Mouse (Mus musculus): ENCODE results near the gene Chst13.

Gene Chst13

GRCm38 (mm10) chr6:90324991-90325390 is at the start of gene Chst13:
Gene Chst13, minus strand, starts transcription at chr6:90325185.
- DNase-seq, result peak; percentile 49 to 60

GRCm38 (mm10) chr6:90374647-90375046 is 49.7 kb upstream of the Chst13 start:
- DNase-seq, result peak; percentile 54 to 67

GRCm38 (mm10) chr6:90369725-90370553 is 45.0 kb upstream of the Chst13 start:
- DNase-seq, result peak; percentile 50 to 71

DNA sequence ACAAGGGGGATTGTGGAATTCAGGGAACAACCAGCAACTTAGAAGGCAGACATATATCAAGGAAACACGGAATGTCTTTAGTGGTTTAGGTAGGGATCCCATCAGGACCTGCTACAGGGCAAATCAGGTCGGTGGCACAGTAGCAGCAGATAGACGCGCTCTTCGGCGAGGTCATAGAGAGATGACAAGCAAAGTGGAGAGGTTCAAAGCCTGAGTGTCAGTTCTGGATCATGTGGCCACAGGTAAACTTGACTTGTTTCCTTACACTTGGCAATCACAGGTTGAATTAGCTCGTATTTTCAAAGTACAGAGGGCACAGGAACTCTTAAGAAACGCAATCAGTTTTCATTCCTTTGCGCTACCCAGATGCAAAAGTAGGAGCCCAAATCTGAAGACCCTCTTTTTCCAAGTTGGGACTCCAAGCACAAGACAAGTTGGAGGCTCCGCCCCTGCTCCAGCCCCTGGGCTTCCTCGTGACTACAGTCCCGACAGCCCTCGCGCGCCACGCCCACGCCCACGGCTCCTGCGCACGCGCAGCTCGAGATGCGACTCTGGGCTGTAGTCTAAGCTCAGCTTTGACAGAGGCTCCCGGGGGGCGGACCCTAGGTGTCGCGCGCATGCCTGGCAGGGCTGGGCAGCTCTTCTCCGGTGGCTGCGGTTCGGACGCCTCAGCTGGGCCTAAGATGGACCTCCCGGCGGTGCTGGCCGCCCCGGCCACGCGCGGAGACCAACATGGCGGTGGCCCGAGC is 44.2 kb upstream of the Chst13 start, which contains the start of gene Zxdc:
Gene Zxdc, plus strand, starts transcription at position 517 of the 749 bp plus-strand sequence.
- DNase-seq, result peak; percentile 99 to 100

DNA sequence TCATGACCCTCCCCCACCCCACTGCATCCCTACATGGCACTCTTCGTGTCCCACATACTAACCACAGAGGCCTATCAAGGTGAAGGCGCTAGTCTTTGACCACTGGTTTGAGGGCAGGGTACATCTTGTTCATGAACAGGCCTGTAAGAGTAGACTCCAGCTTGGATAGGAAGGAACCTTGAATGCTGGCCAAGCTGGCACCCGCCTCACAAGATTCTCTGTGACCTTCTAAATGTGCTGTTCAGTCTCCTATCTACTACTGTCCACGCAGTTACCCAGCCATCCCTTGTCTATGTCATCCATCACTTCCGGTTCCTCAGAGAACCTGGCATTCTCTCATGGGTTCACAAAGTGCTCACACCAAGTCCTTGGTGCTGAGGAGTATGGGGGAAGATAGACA is 38.3 kb upstream of the Chst13 start:
- DNase-seq, result no peak

GRCm38 (mm10) chr6:90360922-90361614 is 36.1 kb upstream of the Chst13 start:
- no peak for DNase-seq

- peak; percentile 71 to 78 for DNase-seq
Observed at GRCm38 (mm10) chr6:90360024-90360781, 35.2 kb upstream of the Chst13 start.

DNA sequence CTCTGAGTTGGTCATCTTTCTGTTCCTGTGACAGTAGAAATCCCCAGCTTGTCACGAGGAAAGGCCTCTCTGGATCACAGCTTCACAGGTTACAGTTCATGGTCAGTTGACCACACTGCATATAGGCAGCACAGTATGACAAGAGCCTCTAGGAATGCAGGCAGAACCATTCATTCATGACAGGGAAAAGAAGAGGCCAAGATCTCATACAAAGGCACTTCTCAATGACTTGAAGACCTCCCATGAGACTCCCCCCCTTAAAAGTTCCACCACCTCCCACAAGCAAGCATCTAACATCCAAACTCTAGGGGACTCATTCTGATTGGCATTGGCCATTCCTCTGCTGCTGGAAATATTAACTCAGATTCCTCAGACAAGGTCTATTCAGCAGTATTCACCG is 34.5 kb upstream of the Chst13 start:
- DNase-seq, result peak; percentile 13 to 42

GRCm38 (mm10) chr6:90358142-90358541 is 33.2 kb upstream of the Chst13 start:
- DNase-seq, result peak; percentile 24 to 45

DNA sequence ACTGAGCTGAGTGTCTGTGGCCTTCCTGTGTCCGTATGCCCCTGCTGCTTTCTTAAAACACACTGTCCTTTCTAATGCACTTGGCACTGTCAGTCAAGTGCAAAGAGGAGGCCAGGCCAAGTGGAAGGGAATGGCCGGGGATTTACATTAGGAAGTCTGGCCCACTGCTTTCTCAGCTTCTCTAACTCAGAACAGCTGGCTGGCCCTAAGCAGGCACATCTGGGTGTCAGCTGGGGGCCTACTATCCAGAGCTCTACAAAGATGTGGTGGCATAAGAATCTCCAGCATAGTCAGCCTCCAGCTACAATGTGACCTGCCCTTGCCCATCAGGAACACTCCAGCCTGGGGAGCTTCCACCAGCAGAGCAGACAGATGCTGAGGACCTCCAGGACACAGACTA is 25.0 kb upstream of the Chst13 start:
- no peak for DNase-seq

- no peak for DNase-seq
Observed at GRCm38 (mm10) chr6:90348500-90348899, 23.5 kb upstream of the Chst13 start.

DNA sequence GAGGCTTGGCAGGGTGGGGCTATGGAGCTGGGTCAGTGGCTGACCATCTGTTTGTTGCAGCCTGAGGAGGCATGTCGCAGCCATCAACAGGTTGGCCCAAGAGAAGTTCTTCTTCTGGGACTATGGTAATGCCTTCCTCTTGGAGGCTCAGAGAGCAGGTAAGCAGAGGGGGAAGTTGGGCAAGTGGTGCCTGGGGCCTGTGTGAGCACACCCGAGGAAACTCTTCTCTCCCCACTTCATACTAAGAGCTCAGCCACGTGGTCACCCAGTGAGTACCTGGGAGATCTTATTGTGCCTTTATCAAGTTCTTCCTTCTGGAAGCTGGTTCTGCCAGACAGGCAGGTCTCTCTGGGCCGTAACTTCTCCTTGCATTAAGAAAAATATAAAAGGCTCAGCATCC is 22.2 kb upstream of the Chst13 start:
- DNase-seq, result no peak

DNA sequence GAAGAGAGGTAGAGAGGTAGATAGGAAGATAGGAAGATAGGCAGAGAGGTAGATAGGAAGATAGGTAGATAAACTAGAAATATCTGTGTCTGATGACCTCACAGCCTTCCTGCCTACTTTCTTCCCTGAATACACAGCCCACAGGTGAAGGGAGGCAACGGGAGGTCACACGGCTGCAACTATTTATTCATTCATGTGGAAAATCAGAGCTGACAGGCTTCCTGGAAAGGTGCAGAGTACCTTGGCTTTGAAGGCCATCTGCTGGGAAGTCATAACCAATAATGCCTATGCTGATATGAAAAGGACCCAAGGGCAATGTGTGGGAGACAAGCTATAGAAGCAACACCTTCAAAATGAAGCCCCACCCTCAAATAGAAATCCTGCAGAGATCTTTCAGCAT is 17.4 kb upstream of the Chst13 start:
- no peak for DNase-seq

DNA sequence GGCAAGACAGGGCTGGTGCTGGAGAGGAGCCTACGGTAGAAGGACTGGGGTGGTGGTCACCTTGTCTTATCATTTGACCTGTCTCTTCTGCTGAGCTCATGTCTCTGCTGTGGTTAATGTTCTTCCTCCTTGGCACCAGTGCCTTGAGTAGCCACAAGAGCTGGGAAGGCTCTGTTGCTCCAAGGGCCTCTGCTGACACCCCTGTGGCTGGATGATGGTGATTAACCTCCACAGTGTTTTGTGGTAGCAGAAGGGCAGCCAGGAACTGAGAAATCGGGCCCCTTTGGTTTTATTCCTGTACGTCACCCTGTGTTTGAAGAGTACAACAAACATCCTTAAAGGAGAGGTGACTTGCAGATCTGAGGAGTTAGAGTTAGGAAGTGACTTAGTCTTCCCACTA is 9.3 kb upstream of the Chst13 start:
- no peak for DNase-seq

DNA sequence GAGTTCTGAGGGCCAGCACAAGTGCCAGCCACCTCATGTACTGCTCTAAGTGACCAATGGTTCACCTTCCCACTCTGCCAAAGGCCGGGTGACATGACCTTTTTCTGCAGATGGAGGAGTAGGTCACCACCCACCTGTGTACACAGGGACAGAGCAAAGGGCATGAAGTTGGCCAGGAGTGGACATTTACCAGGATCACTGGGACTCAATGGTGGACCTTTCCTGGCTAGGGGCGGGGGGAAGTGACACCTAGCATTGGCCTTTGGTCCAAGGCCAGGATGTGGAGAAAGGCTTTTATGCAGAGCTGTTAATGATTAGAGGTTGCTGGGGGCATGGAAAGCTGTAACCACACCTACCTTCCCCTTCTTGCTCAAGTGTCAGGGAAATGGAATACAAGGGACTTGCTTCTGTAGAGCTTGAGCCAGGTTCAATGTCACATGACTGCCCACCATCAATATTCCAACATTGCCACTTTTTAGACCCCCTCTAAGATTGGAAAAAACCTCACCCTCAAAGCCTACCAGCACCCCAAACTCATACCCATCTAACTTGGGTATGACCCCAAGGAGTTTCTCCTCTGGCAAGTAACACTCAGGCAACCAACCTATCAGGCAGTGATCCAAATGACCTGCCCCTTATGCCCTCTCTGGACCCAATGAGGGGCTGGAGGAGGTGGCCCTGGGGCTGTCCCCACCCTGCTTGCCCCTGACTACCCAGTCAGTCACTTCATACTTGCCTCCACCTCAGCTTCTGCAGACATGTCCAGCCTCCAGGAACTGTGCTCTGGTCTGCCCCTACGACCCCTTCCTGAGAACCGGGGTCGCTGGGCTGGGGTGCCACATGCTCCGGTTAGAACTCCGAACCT is 7.8 kb upstream of the Chst13 start, which contains the start of gene Uroc1:
Gene Uroc1, plus strand, starts transcription at position 724 of the 865 bp plus-strand sequence.
- peak in 1 of 2 experiments; percentile 22 for DNase-seq

DNA sequence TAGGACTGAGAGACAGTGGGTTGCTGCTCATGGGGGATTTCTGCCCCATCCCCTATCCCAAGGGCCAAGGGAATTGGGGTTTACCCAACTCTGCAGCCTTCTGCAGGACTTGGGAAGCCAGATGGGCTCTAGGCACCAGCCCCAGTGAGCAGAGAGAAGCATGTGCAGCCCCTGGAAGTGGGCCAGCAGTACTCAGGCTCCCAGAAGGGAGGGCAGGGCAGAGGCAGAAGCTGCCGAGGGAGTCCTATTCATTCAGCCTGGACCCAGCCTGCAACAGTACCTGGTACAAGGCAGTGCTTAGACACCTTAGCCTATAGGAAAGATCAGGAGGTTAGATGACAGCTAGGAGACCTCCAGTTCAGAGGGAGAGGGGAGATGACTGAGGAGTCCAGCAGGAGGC is 5.0 kb upstream of the Chst13 start:
- peak; percentile 42 to 51 for DNase-seq

GRCm38 (mm10) chr6:90327670-90328069 is 2.7 kb upstream of the Chst13 start:
- peak; percentile 41 to 49 for DNase-seq

DNA sequence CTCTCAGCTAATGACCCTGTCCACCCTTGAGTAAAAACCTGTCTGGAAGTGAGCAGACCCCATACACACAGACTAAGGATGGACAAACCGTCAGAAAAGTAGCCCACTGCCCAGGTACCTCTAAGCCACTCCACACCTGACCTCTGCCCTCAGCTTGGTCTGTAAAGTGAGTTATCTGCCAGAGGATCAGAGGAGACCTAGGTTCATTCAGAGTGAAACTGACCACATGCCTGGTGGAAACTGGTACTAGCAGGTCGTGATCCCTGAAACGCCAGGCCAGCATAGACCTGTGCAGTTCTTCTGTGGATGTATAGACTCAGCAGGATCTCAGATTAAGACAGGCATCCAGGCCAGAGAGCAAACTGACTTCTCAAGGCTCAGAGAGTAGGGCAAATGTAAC is 522 bp downstream of the Chst13 start:
- no peak for DNase-seq

DNA sequence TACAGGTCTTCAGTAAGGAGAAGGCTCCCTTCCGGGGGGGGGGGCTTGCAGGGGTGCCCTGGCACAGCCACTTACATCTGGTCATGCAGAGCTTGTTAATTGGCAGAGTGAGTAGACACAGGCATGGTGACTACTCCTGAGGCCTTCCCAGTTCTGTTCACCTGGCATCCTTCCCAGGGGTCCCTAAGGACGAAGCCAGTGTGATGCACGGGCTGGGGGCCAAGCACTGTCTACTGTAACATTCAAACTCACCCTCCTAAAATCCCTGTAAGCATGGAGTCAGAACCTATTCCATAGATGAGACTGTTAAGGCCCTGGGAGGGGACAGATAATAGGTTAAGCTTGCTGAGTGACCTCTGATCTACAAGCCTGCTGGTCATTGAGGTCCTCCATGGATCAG is 959 bp downstream of the Chst13 start:
- no peak for DNase-seq

DNA sequence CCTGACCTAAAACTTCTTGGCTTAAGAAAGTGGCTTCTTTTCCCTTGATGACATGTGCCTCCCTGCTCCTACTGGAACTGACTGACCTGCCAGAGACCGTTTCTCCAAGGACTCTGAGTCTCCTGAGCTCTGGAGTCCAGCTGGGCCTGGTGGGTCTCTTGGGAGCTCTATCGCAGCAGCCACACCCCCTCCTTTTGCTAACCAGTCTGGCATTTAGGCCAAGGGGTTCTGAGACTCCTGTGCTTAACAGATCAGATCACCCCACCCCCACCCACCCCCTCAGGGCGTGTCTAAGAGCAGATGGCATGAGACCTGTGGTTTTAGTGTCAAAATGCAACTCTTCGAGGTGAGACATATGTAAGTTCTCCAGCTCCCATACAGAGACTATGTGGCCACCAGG is 3.2 kb downstream of the Chst13 start:
- DNase-seq, result no peak

DNA sequence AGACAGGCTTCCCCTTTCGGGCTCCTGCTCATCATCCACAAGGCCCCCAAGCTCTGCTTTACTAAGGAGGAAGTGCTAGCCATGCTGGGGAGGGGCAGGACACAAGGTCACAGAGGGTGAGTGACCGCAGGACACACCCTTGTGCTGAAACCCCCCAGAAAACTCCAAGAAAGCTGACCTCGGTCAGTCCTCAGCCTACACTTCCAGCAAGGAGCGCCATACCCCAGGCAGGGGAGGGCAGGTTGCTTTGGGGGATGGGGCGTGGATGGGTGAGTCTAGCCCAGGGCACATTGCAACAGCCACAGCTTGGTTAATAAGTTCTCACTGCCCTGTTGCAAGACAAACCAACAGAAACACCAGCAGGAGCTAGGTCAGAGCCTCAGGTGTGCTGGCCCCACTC is 4.6 kb downstream of the Chst13 start:
- peak; percentile 54 to 73 for DNase-seq
